Mouse (Mus musculus): ENCODE data around the gene Hps1. TPM values are rescaled to one million over a fixed set of nuclear protein-coding genes. Genes with fewer than 3 reads are reported as not detected.

Hps1 gene
- polyA plus RNA-seq (2012; ENCODE audit: low replicate concordance): 59.7 and 74.5 TPM in 2 replicates

DNA sequence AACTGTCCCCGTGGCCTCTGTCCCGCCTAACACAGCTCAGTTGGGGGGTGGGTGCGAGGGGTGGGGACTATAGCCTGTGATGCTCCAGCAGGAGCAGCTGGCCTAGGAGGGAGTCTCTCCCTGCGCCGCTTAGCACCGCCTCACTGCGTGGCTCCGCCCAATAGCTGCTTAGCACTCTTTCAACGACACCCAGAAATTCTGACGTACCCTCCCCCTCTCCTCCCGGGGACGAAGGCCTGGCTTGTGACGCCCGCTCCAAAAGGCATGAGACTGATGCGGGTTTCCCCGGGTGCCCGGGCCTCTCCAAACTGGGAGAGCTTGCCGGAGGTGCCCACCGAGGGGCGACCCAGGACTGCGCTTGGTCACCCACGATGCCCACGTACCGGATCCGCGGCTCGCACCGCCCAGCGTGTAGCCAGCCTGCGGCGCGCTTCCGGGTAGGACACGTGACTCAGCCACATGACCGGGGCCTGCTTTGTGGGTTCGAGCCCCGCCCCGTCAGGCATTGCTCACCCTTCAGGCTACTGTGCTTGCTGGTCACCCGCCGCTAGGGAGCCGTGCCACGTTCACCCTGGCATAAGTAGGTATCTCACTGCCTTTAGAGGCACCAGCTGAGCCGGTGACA, at the start of gene Hps1:
Gene Hps1, minus strand, starts transcription at position 448 of the 625 bp plus-strand sequence.

DNA sequence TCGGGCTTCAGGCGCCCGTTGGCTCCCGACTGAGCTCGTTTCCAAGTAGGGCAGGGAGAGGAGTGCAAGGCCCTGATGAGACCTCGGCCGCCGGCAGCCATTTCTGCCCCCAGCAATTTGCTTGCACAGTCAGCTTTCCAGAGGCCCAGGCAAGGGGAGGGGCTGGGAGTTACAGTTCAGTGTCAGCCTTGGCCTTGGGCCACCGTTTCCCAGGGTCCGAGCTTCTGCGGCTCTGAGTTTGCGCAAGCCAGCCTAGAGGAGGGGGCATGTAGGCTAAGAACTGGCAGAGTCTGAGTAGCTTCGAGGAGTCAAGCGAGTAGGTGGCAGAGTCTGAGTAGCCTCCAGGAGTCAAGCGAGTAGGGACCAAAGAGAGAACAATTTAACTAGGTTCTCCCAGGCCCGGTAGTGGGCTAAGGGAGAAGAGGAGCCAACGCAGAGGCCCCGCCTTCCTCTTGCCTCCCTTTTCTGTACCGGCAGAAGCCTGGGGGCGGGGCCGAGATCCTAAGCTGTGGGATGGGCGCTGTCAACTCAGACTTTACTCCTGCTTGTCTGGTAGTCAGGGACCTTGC, 27.3 kb downstream of the Hps1 start, which contains the start of gene Pyroxd2:
Gene Pyroxd2, minus strand, starts transcription at position 413 of the 569 bp plus-strand sequence.

Other genes starting within 250 kb of the Hps1 start
- 0.07 TPM in 1 of 2 replicates, not detected in the other for gene Loxl4, start 167.2 kb downstream of the Hps1 start, polyA plus RNA-seq (2012; ENCODE audit: low replicate concordance)
- 1.9 and 3.1 TPM in 2 replicates for gene Pyroxd2, start 27.2 kb downstream of the Hps1 start, polyA plus RNA-seq (2012; ENCODE audit: low replicate concordance)

Data from leukemia stem cell, adult 10-12 weeks (primary cell).